Mouse (Mus musculus): ENCODE measurements around the gene Actl6b.
A peak's percentile ranks its signal among the peaks of the same experiment; 100 is the strongest.

DNA sequence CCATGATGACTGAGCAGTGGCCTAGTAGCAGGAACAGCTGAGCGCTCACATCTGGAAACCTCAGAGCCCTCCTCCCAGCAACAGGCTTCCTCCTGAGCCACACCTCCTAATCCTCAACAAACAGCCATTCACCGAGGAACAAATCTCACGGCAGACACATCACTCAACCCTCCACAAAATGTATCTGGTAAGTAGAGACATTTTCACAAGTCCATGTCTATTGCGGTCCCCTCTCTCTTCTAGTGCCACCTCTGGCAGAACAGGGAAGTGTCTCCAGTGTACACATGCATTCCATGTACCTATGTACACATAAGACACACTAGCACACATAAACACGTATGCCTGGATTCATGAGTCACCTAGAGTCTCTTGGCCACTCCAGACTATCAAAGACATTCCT lies 2.2 kb upstream of the Actl6b start:
- TF ChIP-seq MAFK (IDR thresholded peaks at IDR 0.05; ENCODE audit: borderline replicate concordance, low read depth, low read length) (no peak), CTCF (IDR thresholded peaks at IDR 0.05 in 2 of 3, conservative IDR thresholded peaks at IDR 0.05 in 1 of 3; ENCODE audit: control insufficient read depth in 1 of 3, insufficient read depth in 1 of 3, low read depth in 2 of 3, low read length in 3 of 3, poor library complexity in 1 of 3, severe bottlenecking in 1 of 3) (peak; percentile 25 to 57 (median 54); a peak in 5 of 6 replicates), POLR2A (IDR thresholded peaks at IDR 0.05; ENCODE audit: control insufficient read depth in 1 of 2, insufficient read depth in 1 of 2, low read depth in 1 of 2, low read length in 2 of 2, poor library complexity in 1 of 2) (no peak), MEF2A (IDR thresholded peaks at IDR 0.05; ENCODE audit: extremely low read depth, insufficient replicate concordance, low read depth, low read length, poor library complexity, severe bottlenecking) (no peak), TAL1 (IDR thresholded peaks at IDR 0.05; ENCODE audit: low read length) (no peak), KAT2A (conservative IDR thresholded peaks at IDR 0.05; ENCODE audit: low read depth, low read length) (no peak), BHLHE40 (IDR thresholded peaks at IDR 0.05; ENCODE audit: borderline replicate concordance, low read depth, low read length) (no peak), ETS1 (IDR thresholded peaks at IDR 0.05; ENCODE audit: low read depth, low read length) (no peak), ZKSCAN1 (IDR thresholded peaks at IDR 0.05; ENCODE audit: low read depth, low read length) (no peak), MAX (IDR thresholded peaks at IDR 0.05; ENCODE audit: low read length) (no peak)

All from MEL (cell line).